Mouse (Mus musculus) lung, postnatal 4 days (tissue): Measurements from ENCODE around the gene Zic2.

Experiments used
- DNase-seq, 2 experiments: peaks; one replicate each; pipeline ENCODE4 v3.0.0; 2021

The Zic2 gene

DNA sequence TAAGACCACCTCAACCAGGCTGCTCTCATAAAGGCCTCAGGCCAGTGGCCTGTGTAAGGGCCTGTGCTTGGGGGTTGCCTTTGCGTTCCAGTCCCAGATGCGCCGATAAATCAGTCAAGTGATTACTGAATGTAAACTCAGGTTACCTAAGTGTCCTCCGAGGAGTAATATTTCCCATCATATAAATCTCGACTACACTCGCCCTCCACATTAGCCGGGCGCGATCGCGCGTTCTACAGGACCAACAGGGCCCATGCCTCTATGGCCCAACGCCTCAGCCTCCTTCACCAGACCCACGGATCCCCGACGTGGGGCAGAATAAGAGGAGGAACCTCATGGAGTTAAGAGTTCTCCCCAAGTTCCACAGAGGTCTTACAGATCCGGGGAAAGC, 12.6 kb upstream of the Zic2 start:
- DNase-seq: no peak

DNA sequence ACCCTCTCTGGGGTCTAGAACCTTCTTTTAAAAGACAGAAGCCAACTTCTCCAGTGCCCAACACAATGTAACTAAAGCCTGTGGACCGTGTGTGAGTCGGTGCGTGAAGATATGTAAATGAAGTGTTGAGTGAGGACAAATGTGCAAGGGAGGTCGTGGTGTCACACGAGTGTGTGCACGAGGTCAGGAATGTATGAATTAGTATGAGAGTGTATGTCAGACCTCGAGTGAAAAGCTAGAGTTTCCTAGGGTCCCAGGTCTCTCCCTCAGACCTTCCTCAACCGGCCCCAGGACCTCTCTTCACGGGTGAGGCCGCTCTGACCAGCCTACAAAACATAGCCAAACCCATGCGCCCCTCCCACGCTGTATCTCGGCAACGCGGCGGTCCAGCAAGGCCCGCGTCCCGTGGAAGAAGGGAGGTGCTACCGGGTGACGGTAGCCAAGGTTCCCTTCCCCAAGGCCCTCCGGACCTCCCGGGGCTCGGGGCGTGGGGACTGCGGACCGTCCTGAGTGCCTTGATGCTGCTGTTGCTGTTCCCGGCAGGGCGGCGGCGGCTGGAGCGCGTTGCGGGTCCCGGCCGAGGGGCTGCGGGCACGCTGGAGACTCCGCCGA, 12.0 kb upstream of the Zic2 start:
- peak in 1 of 2 experiments; percentile 27 for DNase-seq

DNA sequence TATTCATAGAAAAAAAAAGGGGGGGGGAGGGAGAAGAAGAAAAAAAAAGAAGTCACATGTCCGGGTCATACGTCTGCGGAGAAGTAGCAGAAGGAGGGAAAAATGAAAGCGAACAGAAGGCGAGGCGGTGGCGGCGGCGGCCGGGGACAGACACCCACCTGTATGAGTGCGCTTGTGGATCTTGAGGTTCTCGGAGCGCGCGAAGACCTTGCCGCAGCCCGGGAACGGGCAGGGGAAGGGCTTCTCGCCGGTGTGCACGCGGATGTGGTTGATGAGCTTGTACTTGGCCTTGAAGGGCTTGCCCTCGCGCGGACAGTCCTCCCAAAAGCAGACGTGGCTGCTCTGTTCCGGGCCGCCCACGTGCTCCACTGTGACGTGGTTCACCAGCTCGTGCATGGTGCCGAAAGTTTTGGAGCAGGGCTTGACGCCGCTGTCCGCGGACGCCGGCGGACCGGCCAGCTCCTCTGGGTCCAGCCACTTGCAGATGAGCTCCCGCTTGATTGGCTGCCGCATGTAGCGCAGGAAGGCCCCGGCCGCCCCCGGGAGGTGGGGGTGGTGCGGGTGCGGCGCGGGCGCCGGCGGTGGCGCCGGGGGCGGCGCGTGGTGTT, 11.4 kb upstream of the Zic2 start:
- peak in 1 of 2 experiments; percentile 45 for DNase-seq

DNA sequence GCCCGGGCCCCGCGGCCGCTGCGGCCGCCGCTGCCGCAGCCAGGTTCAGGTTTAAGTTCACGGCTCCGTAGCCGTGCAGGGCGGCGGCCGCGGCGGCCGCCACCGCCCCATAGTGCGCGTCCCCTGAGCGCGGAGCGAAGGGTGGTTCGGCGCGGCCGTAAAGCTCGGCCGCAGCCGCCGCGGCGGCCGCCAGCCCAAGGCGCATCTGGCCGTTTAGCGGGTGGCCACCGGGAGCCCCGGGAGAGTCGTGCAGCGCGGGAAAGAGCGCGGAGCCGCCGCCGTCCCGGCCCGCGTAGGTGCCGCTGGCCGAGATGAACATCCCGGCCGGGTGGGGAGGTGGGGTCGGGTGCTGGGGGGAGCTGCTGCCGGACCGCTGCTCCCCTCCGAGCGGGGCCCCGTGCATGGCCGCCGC, 10.9 kb upstream of the Zic2 start:
- no peak for DNase-seq

DNA sequence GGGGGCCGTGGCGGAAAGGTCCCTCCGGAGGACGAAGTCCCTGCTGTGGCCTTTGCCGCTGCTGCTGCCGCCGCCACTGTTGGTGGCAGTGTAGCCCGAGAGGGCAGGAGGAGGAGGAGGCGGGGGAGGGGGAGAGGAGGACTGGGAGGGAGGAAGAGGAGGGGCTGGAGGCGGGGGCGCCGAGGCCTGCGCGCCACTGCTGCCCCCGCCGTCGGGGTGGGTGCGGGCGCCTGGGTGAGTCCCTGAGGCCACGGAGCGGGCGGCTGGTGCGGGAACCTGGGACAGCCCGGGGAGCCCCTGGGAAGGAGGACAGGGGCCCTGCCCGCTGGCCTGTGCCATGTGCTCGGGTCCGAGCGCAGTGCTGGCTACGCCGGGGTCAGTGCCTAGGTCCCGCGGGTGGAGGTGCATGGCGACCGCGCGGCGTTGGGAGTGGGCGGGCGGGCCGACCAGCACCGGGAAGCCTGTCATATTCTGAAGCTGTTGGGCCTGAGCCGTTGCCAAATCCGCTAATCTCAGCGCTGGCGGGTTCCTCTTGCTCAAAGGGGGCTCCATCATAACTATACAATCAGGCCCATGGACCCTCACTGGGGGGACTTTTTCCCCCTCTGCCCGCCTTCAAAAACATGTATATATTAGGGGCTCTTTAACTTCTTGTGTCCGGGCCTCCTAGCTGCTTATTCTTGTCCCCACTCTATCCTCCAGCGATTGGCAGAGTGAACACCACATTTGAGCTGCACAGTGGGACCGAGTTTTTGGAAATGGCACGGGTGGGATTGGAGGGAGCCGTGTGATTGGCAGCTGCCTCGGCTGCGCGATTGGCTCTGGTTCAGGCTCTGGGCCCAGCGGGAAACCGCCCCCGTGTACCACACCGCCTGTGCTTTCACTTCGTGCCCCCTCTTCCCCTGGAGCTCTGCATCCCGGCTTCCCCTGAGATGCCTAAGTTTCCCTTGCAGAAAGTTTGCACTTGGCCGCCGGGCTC, 10.2 kb upstream of the Zic2 start, which contains the start of gene Zic5:
Zic5 (minus strand) TSS at position 915 of the 979 bp plus-strand sequence.
- DNase-seq: peak in 1 of 2 experiments; percentile 26

DNA sequence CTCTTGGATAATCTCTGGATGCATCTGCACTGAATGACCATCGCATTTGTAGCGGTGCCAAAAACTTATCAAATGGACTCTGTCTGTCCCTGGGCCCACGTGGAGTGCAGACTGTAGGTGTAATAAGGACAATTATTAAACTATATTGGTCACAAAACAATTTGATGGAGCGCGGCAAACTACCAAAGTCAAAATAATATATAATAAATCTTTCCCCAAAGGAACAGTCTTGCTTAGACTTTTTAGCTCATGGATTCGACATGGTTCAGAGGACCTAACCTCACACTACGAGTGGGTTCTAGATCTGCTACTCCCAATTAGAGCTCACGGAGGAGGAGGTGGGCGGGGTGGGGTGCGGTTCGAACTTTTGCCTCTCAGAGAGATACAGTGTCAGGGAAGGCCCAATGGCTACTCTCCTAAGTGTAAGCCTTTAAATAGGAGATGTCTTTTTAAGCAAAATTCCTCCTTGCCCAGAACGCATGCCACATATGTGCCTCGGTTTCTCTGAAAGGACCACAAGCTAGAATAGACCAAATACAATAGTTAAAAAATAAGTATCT, 9.2 kb upstream of the Zic2 start:
- no peak for DNase-seq

DNA sequence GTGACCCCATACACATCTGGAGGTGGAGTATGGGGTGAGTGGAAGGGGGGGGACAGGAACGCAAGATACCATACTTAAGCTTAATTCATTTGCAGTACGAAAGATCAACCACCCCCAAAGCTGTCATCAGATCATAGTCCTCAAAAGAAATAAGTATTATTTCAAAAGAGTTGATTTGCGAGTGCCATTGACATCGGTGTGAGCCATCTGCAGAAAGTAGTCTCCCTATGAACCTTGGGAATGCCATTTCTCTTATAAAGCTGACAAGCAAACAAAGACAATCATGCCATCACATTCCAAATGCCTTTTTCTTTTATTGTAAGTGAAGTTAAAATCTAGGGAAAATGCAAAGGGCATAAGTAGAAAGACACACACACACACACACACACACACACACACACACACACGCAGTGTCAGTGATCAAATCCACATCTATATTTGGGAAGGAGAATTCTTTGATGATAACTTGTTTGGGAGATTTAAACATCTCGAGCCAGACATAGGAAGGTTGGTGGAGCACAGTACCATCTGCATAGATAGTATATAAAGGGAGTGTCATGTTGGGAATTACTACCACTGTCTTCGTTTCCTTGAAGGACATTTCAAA, 8.4 kb upstream of the Zic2 start:
- DNase-seq: no peak

DNA sequence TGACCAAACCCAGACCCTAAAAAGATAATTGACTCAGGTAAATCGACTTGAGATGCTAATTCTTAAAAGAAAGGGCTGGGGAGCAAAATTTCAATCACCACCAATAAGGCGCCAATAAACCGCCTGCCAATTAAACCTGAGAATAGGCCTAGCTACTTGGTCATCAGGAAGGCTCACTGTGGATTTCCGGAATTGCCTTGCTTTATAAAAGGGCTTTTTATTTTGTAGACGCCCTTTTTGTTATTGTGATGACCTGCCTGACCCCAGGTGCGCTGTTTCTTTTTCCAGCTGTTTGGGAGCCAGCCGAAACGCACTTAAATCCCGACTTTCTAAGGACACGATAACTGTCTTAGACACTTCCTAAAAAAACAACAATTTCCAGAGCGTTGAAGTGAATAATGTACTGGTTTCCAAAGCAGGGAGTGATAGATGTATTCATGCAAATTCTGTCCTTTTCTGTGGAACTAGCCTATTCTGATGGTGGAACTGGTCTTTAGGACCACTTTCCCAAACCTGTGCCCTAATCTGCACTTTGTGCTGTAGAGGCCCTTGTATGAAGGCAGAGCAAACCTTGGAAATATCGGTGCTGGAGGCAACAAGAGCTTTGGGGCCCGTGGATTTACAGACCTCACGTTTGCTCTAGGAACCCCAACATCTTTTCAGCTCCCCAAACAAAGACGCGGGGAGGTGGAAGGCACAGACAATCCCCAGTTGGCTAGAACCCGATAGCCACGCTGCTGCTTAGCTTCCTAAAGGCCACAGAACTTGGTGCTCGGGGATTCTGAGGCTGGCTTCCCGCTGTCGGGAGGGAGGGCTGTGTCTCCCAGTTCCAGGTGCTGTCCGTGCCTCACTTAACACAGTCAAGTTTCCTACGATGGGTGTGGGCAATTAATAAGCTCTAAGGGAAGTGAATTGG, 7.1 kb upstream of the Zic2 start:
- DNase-seq: no peak

DNA sequence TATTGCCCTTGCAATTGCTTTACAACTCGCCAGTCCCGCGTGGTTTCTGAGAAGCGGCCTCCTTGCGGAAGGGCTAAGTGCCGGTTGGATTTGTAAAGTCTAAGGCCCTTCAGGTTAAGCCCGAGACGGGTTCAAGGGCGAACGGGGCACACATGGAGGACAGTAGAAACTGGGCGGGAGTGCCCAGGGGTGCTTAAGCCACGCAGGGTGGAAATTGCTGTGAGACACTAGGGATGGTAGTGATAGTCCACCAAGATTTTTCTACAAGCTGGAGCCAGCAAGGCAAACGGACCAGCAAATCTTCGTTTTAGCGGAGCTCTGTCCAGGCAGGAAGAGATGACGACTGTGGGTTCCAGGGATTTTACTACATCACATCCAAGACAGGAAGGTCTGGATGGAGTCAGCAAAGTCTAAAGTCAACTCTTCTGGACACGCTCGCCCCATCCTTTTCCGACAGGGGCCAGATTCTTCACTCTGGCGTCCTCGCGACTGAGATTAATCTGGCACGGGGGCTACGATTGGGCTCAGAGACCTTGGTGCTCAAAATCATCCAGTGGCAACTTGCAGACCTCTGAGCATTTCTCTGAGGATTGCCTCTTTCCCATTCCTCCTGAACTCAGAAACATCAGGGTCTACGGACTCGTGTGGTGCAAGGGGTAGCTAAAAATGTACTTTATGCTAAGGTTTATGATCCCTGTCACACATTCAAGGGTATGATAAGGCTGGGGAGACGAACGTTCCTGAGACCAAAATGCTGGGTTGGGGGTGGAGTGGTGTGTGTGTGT, 6.1 kb upstream of the Zic2 start:
- no peak for DNase-seq

DNA sequence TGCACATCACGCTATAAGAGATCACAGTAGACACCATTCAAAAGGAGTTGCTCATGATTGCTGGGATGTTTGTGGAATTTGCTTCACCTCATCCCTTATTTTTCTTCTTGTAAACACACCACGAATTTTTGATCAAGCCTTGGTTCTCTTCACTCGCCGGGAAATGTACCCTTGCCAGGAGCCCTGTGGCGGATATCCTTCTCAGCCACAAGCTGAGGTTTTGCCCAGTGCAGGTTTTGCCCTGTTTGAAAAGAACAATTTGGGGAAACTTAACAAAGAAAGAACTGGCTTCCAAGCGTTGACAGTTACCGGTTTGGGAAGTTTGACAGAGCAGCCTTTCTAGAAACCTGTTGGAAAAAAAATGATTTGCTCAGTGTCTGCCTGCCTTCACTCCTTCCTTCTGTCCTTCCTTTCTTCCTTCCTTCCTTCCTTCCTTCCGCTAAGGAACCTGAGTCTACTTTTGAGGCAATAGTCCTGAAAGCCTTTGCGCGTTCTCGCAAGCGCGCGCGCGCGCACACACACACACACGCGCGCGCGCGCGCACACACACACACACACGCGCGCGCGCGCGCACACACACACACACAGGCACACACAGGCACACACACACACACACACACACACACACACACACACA, 3.7 kb upstream of the Zic2 start:
- DNase-seq: no peak

DNA sequence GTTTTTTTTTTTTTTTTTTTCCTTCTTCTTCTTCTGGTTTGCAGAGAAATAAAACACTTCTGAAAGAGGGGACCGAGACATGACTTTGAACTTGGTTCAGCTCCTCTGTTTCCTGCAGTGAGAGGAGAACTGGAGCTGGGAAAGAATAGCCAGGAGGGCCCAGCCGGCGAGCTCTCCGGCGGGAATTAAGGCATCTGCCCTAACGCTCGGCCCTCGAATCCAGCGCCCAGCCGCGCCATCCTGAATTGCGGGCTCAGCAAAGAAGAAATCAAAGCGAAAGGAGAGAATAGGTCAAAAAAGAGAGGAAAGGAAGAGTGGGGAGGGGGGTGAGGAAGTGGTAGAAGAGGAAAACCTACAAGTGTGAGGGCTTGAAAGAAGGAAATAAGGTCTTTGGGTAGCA, 3.1 kb upstream of the Zic2 start:
- DNase-seq: no peak

DNA sequence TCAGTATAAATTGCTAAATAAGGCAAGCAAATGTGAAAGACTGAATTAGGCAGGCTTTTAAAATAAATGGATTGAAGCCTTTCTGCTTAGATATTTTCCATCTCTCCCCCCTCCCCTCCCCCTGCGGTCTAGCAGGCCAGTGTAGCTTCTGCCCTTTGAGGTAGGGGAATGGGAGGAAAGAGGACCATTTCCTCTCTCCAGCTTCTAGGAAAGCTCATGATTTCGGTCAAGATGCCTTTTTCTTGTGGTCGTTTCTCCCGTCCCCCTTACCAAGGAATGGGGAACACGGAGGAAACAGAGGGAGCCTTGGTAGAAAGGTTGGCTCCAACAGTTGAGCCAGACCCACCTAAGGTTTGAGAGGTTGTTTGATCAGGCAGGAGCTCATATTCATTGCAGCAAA, 2.6 kb upstream of the Zic2 start:
- no peak for DNase-seq

DNA sequence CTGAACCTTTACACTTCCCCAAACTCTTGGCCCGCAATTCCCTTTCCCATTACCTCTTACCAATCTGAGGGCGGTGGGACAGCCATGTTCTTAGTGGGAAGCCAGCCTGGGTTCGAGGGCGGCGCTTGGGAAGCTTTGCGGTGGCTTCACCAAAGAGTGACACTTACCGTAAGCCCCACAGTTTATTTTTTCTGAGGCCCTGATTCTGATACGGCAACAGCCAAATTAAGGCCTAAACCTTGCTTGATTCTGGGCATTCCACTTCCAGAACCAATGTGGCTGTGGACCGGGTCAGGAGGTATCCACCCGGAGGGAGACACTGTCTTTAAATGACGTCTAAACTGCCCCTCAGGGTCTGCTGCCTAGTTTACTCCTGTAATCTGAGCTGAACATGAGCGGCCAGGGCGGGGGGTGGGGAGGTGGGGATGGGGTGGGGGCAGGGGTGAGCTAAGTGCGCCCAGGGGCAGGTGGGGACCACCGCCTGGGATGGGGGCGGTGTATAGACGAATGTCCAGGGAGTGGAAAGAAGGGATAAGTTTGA, 2.0 kb upstream of the Zic2 start:
- DNase-seq: no peak

DNA sequence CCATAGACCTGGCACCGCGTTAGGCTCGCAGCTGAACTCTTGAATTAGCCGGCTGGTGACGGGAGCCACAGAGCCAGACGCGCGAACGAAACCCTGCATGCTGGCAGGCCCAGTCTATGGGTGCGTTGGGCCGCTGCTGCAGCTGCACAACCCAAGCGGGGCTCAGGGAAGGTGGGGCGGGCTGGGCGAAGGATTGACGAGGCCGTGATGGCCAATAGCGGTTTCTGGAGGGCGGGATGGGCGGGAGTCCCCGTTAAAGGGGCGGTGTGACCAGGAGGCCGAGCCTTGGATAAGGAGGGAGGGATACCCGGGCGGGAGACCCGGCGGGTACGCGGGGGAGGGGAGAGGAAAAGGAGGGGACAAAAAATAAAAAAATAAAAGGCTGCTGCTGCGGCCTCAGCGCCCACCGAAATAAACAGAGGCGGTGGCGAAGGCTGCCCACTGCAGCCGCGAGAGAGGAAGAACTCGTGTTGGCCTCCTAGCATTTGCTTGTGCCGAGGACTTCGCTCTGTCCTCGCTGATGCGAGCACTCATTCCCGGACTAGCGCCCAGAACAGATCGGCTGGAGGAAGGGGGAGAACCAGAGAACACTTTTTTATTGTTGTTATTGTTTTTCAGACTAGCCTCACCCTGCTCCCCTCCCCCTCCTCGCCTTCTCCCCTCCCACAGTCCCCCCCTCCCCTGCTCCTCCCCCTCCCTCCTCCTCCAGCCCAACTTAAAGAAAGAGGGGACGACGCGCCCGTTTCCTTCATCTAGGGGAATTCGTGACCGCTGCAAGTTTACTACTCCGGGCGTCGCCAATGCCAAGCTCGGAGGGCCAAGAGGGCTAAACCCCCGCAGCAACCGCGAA, 969 bp upstream of the Zic2 start:
- DNase-seq: peak in 1 of 2 experiments; percentile 31

DNA sequence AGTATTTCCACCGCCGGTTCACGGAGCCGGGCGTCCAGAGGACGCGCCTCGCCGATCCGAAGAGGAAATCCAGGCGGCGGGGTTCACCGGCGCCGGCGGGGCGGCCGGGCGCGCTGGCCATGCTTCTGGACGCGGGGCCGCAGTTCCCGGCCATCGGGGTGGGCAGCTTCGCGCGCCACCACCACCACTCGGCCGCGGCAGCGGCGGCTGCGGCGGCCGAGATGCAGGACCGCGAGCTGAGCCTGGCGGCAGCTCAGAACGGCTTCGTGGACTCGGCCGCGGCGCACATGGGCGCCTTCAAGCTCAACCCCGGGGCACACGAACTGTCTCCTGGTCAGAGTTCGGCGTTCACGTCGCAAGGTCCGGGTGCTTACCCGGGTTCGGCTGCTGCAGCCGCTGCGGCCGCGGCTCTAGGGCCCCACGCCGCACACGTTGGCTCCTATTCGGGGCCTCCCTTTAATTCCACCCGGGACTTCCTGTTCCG, 364 bp downstream of the Zic2 start:
- DNase-seq: peak in 1 of 2 experiments; percentile 25

DNA sequence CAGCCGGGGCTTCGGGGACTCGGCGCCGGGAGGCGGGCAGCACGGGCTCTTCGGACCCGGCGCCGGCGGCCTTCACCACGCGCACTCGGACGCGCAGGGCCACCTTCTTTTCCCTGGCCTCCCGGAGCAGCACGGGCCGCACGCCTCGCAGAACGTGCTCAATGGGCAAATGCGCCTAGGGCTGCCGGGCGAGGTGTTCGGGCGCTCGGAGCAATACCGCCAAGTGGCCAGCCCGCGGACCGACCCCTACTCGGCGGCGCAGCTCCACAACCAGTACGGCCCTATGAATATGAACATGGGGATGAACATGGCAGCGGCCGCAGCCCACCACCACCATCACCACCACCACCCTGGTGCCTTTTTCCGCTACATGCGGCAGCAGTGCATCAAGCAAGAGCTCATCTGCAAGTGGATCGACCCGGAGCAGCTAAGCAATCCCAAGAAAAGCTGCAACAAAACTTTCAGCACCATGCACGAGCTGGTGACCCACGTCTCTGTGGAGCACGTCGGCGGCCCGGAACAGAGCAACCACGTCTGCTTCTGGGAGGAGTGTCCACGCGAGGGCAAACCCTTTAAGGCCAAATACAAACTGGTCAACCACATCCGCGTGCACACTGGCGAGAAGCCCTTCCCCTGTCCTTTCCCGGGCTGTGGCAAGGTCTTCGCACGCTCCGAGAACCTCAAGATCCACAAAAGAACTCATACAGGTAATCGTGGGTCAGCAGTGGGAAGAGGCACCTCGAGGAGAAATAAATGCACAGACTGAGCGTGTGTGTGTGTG, 996 bp downstream of the Zic2 start:
- DNase-seq: peak in 1 of 2 experiments; percentile 30

DNA sequence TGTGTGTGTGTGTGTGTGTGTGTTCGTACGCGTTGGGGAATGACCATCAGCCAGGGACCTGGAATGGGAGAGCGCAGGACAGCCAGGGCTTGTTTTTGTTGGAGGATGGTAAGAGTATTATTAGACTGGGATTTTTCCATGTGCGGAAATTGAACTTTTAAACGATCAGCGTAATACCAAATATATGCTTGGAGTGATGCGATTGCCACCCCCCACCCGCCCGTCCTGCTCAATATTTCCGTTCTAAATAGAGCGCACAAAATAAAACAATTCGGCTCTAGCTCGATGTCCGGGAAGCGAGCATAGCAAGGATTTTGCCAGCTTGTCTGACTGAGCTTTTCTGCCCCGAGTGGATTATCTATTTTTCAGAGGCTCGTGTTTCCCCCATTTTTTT, 1.6 kb downstream of the Zic2 start:
- DNase-seq: no peak

DNA sequence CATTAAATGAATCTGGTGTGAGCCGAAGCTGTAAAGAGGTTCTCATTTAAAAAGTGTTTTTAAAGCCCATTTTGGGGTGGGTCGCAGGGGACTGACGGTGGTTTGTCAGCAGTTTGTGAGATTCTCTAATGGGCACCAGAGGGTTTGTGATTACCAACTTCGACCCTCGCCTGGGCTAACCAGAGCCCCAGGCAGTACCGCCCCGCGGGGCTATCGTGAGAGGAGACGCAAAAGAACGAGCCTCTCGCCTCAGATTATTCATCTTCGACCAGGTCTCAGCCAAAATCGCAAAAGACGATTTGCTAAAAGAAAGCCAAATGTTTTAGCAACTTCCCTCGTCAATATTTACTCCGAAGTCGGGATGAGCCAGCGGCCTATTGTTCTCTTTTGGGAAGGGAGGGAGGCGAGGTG, 2.0 kb downstream of the Zic2 start:
- no peak for DNase-seq
